Mouse (Mus musculus) cortical plate, adult 2 months (tissue): ENCODE measurements around the gene Tomm40l. TPM values are rescaled to one million over a fixed set of nuclear protein-coding genes. Genes with fewer than 3 reads are reported as not detected.

Source experiments
- H3K27ac ChIP-seq: fragments of 200-500 bp; 2 replicates; pipeline ENCODE4 v1.5.1; 2012; ENCODE audit warnings: low read length, control low read depth, inconsistent platforms; ENCODE audit not compliant: insufficient read depth
- H3K4me1 ChIP-seq: fragments of 200-500 bp; 2 replicates; pipeline ENCODE4 v1.6.1; 2011; ENCODE audit warnings: low read length; ENCODE audit not compliant: control insufficient read depth, insufficient read depth
- H3K4me3 ChIP-seq: fragments of 200-500 bp; 2 replicates; pipeline ENCODE4 v1.5.1; 2011; ENCODE audit warnings: mild to moderate bottlenecking, low read length, control low read depth; ENCODE audit not compliant: insufficient read depth
- CTCF ChIP-seq: fragments of 200-500 bp; IDR thresholded peaks from 2 replicates; pipeline ENCODE4 v1.5.1; 2011; ENCODE audit warnings: mild to moderate bottlenecking, control low read depth, low read length; ENCODE audit not compliant: insufficient read depth; ENCODE audit errors: extremely low read depth
- POLR2A ChIP-seq: fragments of 200-500 bp; IDR thresholded peaks from 2 replicates; pipeline ENCODE4 v1.6.1; 2011; ENCODE audit warnings: mild to moderate bottlenecking, low read length, control low read depth; ENCODE audit not compliant: insufficient read depth; ENCODE audit errors: extremely low read depth
- polyA plus RNA-seq: library from polyadenylated mRNA; depleted of rRNA; stranded (reverse); fragments of >200 nt; gene quantifications from 2 replicates; pipeline ENCODE4 v1.2.3, GENCODE M21; 2012; rRNA removed

Tomm40l gene
- 82.2 and 94.6 TPM in 2 replicates for polyA plus RNA-seq

DNA sequence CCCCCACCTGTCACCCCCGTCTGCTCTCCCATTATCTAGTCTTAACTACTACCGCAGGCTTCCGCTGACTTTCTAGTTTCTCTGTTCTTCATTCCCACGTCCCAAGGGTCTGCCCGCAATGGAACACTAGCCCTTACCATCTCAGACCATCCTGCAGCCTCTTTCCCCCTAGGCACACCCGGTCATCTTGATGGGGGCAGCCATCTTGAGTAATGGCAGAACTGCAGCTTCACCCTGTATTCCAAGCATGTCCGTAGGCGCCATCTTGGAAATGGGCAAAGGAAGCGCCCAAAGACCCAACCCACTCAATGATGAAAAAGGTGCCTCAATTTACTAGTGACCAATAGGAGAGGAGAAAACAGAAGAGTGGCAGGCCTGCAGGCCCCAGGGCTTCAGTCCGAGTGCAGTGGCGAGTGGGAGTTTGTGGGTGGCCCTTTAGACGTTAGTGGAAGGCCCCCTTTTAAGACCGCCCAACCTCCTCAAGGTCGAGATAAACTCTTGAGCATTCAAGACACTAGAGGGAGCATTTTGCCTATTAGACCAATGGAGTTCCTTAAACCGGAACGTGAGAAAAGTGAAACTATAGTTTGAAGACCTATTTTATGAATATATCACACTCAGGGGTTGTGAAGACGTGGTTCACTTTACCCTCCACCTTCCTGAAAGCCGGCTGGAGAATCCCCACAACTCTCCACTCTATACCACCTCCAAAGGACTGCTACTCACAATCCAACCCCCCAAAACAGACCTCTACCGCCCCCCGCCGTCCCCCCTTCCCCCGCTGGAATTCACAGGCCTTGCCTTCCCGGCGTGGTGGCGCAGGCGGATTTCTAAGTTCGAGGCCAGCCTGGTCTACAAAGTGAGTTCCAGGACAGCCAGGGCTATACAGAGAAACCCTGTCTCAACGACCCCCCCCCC is at the start of gene Tomm40l:
Gene Tomm40l, minus strand, starts transcription at position 277 of the 918 bp plus-strand sequence.
- TF ChIP-seq CTCF = peak; percentile 38; the same call in 1 of the 2 replicates
- peak; percentile 74 for TF ChIP-seq POLR2A
- Histone ChIP-seq H3K27ac (no peak within 1 kb of the TSS), H3K4me3 (peak within 1 kb of the TSS; percentile 46), H3K4me1 (no peaks in the 10 kb centered on the region)

DNA sequence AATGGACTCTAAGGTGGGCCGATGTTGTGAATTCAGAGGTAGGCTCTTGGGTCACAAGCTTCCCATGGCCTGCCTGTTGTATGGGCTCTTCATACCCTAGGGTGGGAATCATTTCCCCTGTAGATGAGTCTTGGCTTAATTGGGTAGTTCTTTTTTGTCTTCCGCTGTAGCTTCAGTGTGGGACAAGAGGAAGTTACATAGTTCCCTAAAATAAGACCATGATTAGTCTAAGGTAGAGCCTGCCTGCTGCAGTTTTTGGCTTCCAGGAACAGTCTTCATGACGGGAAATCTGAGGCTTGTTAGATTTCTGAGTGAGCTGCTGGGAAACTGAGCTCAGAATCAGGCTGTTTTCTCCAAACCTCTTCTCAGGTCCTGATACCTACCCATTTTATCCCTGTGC is 49.8 kb upstream of the Tomm40l start:
- Histone ChIP-seq H3K27ac (no peak overlapping the region), H3K4me1 (peaks cover 7% of the 10 kb centered on the region; the same call in 1 of the 2 replicates), H3K4me3 (no peak overlapping the region)
- no peak for TF ChIP-seq CTCF
- no peak for TF ChIP-seq POLR2A

- TF ChIP-seq CTCF (no peak), POLR2A (no peak)
- Histone ChIP-seq H3K27ac (no peak overlapping the region), H3K4me1 (peaks cover 7% of the 10 kb centered on the region; the same call in 1 of the 2 replicates), H3K4me3 (peak overlapping the region; percentile 95; the same call in 1 of the 2 replicates)
Observed at GRCm38 (mm10) chr1:171271622-171272021, 49.3 kb upstream of the Tomm40l start.

- TF ChIP-seq POLR2A (no peak), CTCF (no peak)
- Histone ChIP-seq H3K27ac (no peak overlapping the region), H3K4me1 (peaks cover 7% of the 10 kb centered on the region; the same call in 1 of the 2 replicates), H3K4me3 (peak overlapping the region; percentile 95)
Observed at GRCm38 (mm10) chr1:171271196-171271595, 48.9 kb upstream of the Tomm40l start.

DNA sequence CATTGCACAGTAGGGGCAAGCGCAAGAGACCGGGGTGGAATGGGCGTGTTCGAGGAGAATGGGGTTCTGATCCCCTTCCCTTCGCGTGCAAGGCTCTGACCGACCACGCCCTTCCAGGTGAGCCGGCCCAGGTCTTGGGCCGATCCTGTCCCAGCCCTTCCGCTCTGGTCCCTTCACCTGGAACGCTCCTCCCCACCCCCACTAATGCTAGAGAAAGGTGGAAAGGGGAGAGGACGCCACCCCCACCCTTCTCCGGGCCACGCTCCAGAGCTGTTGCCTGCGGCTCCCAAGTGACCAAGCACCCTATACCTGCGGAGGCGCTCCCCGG is 48.2 kb upstream of the Tomm40l start:
- Histone ChIP-seq H3K27ac (peak overlapping the region; percentile 54; the same call in 1 of the 2 replicates), H3K4me3 (peak overlapping the region; percentile 95), H3K4me1 (peaks cover 7% of the 10 kb centered on the region; the same call in 1 of the 2 replicates)
- TF ChIP-seq POLR2A (no peak), CTCF (no peak)

GRCm38 (mm10) chr1:171269848-171270572 is 47.7 kb upstream of the Tomm40l start, which contains the start of gene B4galt3:
TSS of gene B4galt3 (plus strand) at chr1:171270328.
- Histone ChIP-seq H3K4me1 (peaks cover 7% of the 10 kb centered on the region; the same call in 1 of the 2 replicates), H3K4me3 (peak within 1 kb of the TSS; percentile 95), H3K27ac (peak within 1 kb of the TSS; percentile 54)
- TF ChIP-seq CTCF (no peak), POLR2A (peak; percentile 99)

DNA sequence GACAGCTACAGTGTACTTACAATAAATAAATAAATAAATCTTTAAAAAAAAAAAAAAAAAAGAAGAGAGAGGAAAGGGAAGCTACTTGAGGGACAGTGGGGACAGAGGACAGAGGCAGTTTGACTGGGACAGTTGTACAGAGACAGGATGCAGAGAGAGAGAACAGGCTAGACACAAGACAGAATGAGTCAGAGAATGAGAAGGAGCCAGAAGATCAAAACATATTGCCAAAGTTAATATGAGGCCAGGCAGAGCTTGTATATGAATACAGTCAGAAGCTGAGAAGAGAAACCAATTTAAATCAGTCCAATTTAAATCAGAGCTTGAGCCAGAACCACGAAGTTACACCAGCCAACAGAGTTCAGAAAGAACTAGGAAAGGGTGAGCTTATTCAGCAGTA is 46.0 kb upstream of the Tomm40l start:
- no peak overlapping the region for H3K4me3 ChIP-seq
- H3K27ac ChIP-seq = no peak overlapping the region

GRCm38 (mm10) chr1:171265971-171266744 is 43.8 kb upstream of the Tomm40l start:
- TF ChIP-seq CTCF (no peak), POLR2A (no peak)
- Histone ChIP-seq H3K27ac (no peak overlapping the region), H3K4me1 (peaks cover 11% of the 10 kb centered on the region), H3K4me3 (no peak overlapping the region)

More for the DNA sequence above, 46.0 kb upstream of the Tomm40l start:
- peaks cover 9% of the 10 kb centered on the region for H3K4me1 ChIP-seq
- TF ChIP-seq POLR2A (no peak), CTCF (no peak)
